Mouse (Mus musculus) forebrain, embryonic 10.5 days (tissue): ENCODE measurements around the gene Olfr1043. TPM values are rescaled to one million over a fixed set of nuclear protein-coding genes. Genes with fewer than 3 reads are reported as not detected.
"Not testable (repeated sequence)": the region's sequence is repeated elsewhere in the genome, so short reads cannot be mapped to it uniquely, and the experiment has no call there.

Source experiments
- DNase-seq: peaks from one replicate; pipeline ENCODE4 v3.0.0-alpha.2; 2017; ENCODE audit warnings: low spot score; ENCODE audit errors: extremely low spot score
- H3K27ac ChIP-seq: fragments of 300-500 bp; sonication (generic); 2 replicates; pipeline ENCODE4 v1.5.1; 2016; ENCODE audit warnings: mild to moderate bottlenecking
- H3K27me3 ChIP-seq: fragments of 300-500 bp; sonication (generic); 2 replicates; pipeline ENCODE4 v1.6.1; 2016; ENCODE audit warnings: mild to moderate bottlenecking; ENCODE audit not compliant: poor library complexity, severe bottlenecking
- H3K36me3 ChIP-seq: fragments of 300-500 bp; sonication (generic); replicated peaks from 2 replicates; pipeline ENCODE4 v1.6.1; 2016; ENCODE audit warnings: mild to moderate bottlenecking, moderate library complexity
- H3K4me1 ChIP-seq: fragments of 300-500 bp; sonication (generic); 2 replicates; pipeline ENCODE4 v1.6.1; 2016
- H3K4me3 ChIP-seq: fragments of 300-500 bp; sonication (generic); 2 replicates; pipeline ENCODE4 v1.5.1; 2016; ENCODE audit warnings: mild to moderate bottlenecking, moderate library complexity
- H3K9me3 ChIP-seq: fragments of 300-500 bp; sonication (generic); 2 replicates; pipeline ENCODE4 v1.6.1; 2016; ENCODE audit warnings: mild to moderate bottlenecking, moderate library complexity
- WGBS: fragments of 180-500 bp; shearing (Covaris S2); methylation state at CpG from one replicate; pipeline ENCODE4 v1.1.7; 2016; 5-methylcytosine and 5-hydroxymethylcytosine counted together
- polyA plus RNA-seq: library from polyadenylated mRNA; unstranded; fragments of >200 nt; fragmentation: Nextera tagmentation; extraction: Ambion mirVana; gene quantifications from 2 replicates; pipeline ENCODE4 v1.2.1, GENCODE M21; 2016

The Olfr1043 gene
- polyA plus RNA-seq: not detected in 2 replicates

DNA sequence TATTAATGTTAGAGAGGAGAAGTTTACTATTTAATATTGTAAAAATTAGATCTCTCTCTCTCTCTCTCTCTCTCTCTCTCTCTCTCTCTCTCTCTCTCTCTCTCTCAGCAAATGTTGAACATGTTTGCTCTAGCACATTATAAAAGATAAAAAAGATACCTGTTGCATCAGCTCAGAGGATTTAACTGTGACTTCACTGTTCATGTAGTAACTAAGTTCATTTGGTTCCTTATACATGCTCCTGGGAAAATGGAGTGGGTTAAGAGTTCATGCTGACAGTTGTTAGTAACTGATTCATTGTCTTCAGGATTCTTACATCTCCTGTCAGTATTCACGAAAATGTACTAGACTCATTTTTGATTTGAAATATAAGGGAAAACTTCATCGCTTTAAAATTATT, at the start of gene Olfr1043:
Olfr1043 (minus strand) TSS at position 101 of the 400 bp plus-strand sequence.
- H3K9me3 ChIP-seq: no peaks in the 10 kb centered on the region
- no peaks in the 10 kb centered on the region for H3K27me3 ChIP-seq
- no peak within 1 kb of the TSS for H3K27ac ChIP-seq
- no peak within 1 kb of the TSS for H3K4me3 ChIP-seq
- no peaks in the 10 kb centered on the region for H3K4me1 ChIP-seq
- no peak for DNase-seq
- no peaks in the 10 kb centered on the region for H3K36me3 ChIP-seq
- 88% methylated on average over 2 of the region's 2 CpGs for WGBS

DNA sequence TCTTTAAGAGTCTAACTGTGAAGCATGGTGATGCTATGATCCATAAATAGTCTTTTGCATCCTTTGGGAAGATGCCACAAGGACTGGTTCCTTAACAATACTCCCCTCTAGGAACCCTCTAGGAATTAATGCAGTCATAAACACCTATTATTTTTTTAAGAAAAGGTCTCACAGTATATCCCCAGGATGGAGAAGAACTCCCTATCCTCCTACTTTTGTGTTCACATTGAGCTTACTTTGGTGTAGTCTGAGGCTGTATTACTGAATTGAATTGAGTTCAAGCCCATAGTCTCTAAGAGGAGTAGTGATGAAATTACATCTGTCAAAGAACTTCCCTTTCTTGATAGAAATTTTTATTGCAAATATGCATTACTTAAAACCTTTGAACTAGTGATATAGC, 35.6 kb upstream of the Olfr1043 start, which contains the start of gene Olfr1045:
Olfr1045 (minus strand) TSS at position 101 of the 400 bp plus-strand sequence.
- no peaks in the 10 kb centered on the region for H3K36me3 ChIP-seq
- no peaks in the 10 kb centered on the region for H3K9me3 ChIP-seq
- H3K27me3 ChIP-seq: no peaks in the 10 kb centered on the region
- H3K27ac ChIP-seq: no peak within 1 kb of the TSS
- no peak within 1 kb of the TSS for H3K4me3 ChIP-seq
- DNase-seq: no peak
- no peaks in the 10 kb centered on the region for H3K4me1 ChIP-seq

DNA sequence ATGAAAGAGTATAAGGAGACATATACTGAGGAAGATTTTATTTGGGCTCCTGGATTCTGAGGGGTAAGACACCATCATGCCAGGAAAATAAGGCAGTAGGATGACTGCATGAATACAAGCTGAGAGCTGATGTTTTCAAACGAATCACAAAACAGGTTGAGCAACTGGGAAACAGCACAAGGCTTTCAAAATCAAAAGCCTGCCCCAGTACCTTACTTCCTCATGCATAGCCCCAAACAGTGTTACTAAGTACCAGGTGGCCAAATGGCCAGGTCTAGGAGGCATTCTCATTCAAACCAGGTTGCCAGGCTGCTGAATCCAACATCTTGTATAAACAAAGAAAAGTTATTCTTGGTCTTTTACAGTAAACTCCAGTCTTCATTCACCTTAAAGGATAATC, 28.5 kb upstream of the Olfr1043 start:
- H3K9me3 ChIP-seq: no peaks in the 10 kb centered on the region
- WGBS: 68% methylated on average over 1 of the region's 1 CpGs
- H3K4me3 ChIP-seq: no peak overlapping the region
- no peaks in the 10 kb centered on the region for H3K27me3 ChIP-seq
- no peak for DNase-seq
- H3K4me1 ChIP-seq: no peaks in the 10 kb centered on the region
- no peak overlapping the region for H3K27ac ChIP-seq
- H3K36me3 ChIP-seq: no peaks in the 10 kb centered on the region

DNA sequence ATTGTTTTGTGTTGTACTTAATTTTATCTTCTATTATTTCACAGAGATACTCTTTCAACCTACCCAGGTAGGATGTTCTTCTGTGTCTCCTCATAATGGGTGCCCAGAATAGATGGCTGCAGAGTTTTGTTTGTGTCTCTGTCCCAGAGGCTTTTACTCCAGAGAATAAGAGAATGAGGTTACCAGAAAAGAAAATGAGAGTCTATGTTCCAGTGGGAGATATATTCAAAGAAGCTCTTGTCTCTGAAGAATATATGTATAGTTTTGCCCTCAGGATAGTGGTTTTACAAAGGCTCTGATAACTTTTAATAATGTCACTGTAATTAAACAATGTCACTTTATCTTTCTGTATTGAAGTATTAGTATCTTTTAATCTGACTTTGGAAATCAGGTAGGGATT, 18.3 kb upstream of the Olfr1043 start, which contains the start of gene Olfr52:
Olfr52 (minus strand) TSS at position 101 of the 400 bp plus-strand sequence.
- H3K4me3 ChIP-seq: no peak within 1 kb of the TSS
- no peaks in the 10 kb centered on the region for H3K27me3 ChIP-seq
- H3K36me3 ChIP-seq: no peaks in the 10 kb centered on the region
- no peak for DNase-seq
- no peaks in the 10 kb centered on the region for H3K9me3 ChIP-seq
- no peaks in the 10 kb centered on the region for H3K4me1 ChIP-seq
- H3K27ac ChIP-seq: no peak within 1 kb of the TSS

DNA sequence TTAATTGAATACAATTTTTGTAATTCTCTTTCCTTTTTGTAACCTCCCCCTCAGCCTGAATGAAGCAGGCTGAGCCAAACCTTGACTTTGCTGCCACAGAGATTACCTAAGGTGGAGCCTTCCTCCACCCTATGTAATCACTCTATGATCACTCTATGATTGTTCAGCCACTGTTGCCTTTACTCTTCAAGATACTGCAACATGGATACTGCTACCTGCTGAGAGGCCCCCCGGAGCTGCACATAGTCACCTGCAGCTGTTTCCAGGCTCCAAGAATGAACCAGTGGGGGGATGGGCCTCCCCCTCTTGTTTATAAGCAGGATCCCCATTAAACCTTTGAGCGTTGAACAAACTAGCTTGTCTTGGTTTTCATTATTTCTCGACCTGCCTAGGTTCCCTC, 12.6 kb upstream of the Olfr1043 start:
- H3K4me3 ChIP-seq: no peak overlapping the region
- no peaks in the 10 kb centered on the region for H3K36me3 ChIP-seq
- no peaks in the 10 kb centered on the region for H3K27me3 ChIP-seq
- WGBS: 84% methylated on average over 3 of the region's 3 CpGs
- no peak overlapping the region for H3K27ac ChIP-seq
- H3K9me3 ChIP-seq: no peaks in the 10 kb centered on the region
- no peaks in the 10 kb centered on the region for H3K4me1 ChIP-seq
- DNase-seq: no peak

DNA sequence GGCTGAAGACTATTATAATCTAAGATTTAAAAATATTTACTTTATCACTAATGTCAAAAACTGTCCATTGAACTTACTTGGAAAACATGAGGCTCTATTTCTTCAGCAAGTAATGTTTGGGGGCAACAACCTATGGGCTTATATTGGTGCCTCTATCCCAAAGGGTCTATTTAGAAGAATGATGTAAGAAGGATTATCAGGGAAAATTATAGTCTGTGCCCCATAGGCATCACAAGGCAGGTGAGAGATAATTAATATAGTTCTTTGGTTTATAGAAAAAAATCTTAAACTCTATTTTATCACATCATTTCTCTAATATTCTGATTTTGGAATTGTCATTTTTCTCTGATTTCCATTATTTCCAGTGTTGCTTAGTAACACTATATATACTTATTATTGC, 10.4 kb upstream of the Olfr1043 start, which contains the start of gene Olfr1044:
Olfr1044 (minus strand) TSS at position 101 of the 400 bp plus-strand sequence.
- Histone ChIP-seq H3K27ac (no peak within 1 kb of the TSS), H3K36me3 (no peaks in the 10 kb centered on the region), H3K4me3 (no peak within 1 kb of the TSS), H3K9me3 (no peaks in the 10 kb centered on the region), H3K4me1 (no peaks in the 10 kb centered on the region), H3K27me3 (no peaks in the 10 kb centered on the region)
- DNase-seq: no peak

DNA sequence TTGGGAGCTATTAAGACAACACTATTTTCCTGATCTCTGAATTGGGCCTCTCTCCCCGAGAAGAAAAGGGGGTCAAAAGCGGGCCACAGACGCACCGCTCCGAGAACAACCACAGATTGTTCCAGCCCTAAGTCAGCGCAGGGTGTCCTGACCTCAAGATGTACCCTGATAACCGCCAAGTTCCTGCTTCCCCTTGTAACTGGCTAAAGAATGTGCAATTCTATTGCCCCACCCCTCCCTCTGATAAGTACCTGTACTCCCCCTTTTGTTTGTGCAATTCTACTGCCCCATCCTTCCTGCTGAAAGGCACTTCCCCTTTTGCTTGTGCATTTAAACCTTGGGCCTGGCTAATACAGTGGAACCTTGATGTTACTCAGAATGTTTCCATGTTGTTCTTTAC, 8.1 kb upstream of the Olfr1043 start:
- H3K9me3 ChIP-seq, H3K27me3 ChIP-seq, H3K27ac ChIP-seq, H3K4me1 ChIP-seq, DNase-seq, H3K36me3 ChIP-seq, H3K4me3 ChIP-seq: not testable (repeated sequence)
- 78% methylated on average over 7 of the region's 7 CpGs for WGBS

DNA sequence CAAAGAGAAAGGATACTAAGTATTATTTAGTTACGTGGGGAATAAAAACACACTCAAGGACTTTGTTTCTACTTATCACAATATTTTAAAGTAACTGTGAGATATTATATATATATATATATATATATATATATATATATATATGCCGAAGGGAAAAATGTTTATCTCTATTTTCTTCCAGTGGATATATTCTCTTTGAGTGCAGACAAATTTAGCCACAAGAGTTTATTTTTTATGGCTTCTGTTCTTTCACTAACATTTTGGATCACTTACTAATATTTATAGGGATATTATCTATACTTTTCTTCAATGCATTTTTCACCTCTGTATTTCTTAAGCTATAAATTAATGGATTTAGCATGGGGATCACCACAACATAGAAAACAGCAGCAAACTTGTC, 5.6 kb downstream of the Olfr1043 start, which contains the start of gene Olfr1042:
Olfr1042 (minus strand) TSS at position 101 of the 400 bp plus-strand sequence.
- Histone ChIP-seq H3K36me3 (no peaks in the 10 kb centered on the region), H3K4me1 (no peaks in the 10 kb centered on the region), H3K27ac (no peak within 1 kb of the TSS), H3K27me3 (no peaks in the 10 kb centered on the region), H3K9me3 (no peaks in the 10 kb centered on the region), H3K4me3 (no peak within 1 kb of the TSS)
- WGBS: 86% methylated on average over 2 of the region's 2 CpGs
- DNase-seq: no peak

DNA sequence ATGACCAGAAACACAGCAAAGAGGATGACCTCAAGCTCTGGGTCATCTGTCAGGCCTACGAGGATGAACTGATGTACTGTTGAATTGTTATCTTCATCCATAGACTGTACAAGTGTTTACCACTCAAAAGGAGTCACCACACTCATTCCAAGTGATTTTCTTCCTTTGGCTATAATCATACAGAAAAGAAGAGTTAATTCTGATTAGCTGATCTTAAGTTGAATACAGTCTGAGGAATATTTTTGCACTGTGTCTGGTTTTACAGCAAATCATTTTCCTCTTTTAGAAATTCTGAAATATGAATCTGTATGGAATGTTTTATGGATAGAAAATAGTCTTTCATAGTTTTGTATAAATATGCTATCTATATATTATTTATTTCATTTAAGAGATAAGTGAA, 20.7 kb downstream of the Olfr1043 start, which contains the start of gene Olfr1040:
Olfr1040 (minus strand) TSS at position 101 of the 400 bp plus-strand sequence.
- no peak for DNase-seq
- WGBS: 88% methylated on average over 1 of the region's 1 CpGs
- Histone ChIP-seq H3K27me3 (no peaks in the 10 kb centered on the region), H3K27ac (no peak within 1 kb of the TSS), H3K4me3 (no peak within 1 kb of the TSS), H3K9me3 (no peaks in the 10 kb centered on the region), H3K36me3 (no peaks in the 10 kb centered on the region), H3K4me1 (no peaks in the 10 kb centered on the region)

DNA sequence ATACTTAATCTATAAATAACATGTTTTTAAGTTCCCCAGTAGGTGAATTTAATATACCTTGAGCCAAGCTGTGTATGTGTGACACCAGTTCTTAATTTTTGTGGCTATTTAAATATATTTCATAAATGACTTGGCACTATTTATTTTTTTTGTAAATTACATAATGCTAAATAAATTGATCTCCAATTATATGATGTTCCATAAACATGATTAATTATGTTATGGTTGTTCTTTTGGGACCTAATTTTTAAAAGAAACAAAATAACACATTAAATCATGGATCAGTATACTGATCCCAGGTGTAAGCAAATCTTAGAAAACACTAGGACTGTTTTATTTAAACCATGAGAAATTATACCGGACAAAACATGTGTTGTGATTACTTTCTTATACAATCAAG, 31.5 kb downstream of the Olfr1043 start, which contains the start of gene Olfr1039:
Olfr1039 (minus strand) TSS at position 101 of the 400 bp plus-strand sequence.
- WGBS: 94% methylated on average over 1 of the region's 1 CpGs
- DNase-seq: no peak
- Histone ChIP-seq H3K9me3 (no peaks in the 10 kb centered on the region), H3K4me1 (no peaks in the 10 kb centered on the region), H3K27ac (no peak within 1 kb of the TSS), H3K36me3 (no peaks in the 10 kb centered on the region), H3K27me3 (no peaks in the 10 kb centered on the region), H3K4me3 (no peak within 1 kb of the TSS)

Other genes starting within 250 kb of the Olfr1043 start
- not detected in 2 replicates for gene Olfr1026, start 246.0 kb downstream of the Olfr1043 start, polyA plus RNA-seq
- not detected in 2 replicates for gene Olfr1028, start 217.1 kb downstream of the Olfr1043 start, polyA plus RNA-seq
- not detected in 2 replicates for gene Olfr1029, start 193.6 kb downstream of the Olfr1043 start, polyA plus RNA-seq
- not detected in 2 replicates for gene Olfr1030, start 188.2 kb downstream of the Olfr1043 start, polyA plus RNA-seq
- gene Olfr1031, start 177.2 kb downstream of the Olfr1043 start, polyA plus RNA-seq: not detected in 2 replicates
- gene Olfr1032, start 162.0 kb downstream of the Olfr1043 start, polyA plus RNA-seq: not detected in 2 replicates
- gene Olfr1033, start 146.9 kb downstream of the Olfr1043 start, polyA plus RNA-seq: not detected in 2 replicates
- gene Olfr1034, start 121.7 kb downstream of the Olfr1043 start, polyA plus RNA-seq: not detected in 2 replicates
- gene Olfr1036, start 93.5 kb downstream of the Olfr1043 start, polyA plus RNA-seq: not detected in 2 replicates
- gene Olfr1037, start 80.1 kb downstream of the Olfr1043 start, polyA plus RNA-seq: not detected in 2 replicates
- not detected in 2 replicates for gene Olfr1039, start 31.6 kb downstream of the Olfr1043 start, polyA plus RNA-seq
- not detected in 2 replicates for gene Olfr1040, start 20.8 kb downstream of the Olfr1043 start, polyA plus RNA-seq
- not detected in 2 replicates for gene Olfr1042, start 5.7 kb downstream of the Olfr1043 start, polyA plus RNA-seq
- not detected in 2 replicates for gene Olfr1044, start 10.3 kb upstream of the Olfr1043 start, polyA plus RNA-seq
- gene Olfr52, start 18.2 kb upstream of the Olfr1043 start, polyA plus RNA-seq: not detected in 2 replicates
- gene Olfr1045, start 35.5 kb upstream of the Olfr1043 start, polyA plus RNA-seq: not detected in 2 replicates
- not detected in 2 replicates for gene Olfr1046, start 51.8 kb upstream of the Olfr1043 start, polyA plus RNA-seq
- gene Olfr1047, start 63.9 kb upstream of the Olfr1043 start, polyA plus RNA-seq: not detected in 2 replicates
- gene Olfr1048, start 72.8 kb upstream of the Olfr1043 start, polyA plus RNA-seq: not detected in 2 replicates
- gene Olfr1049, start 90.8 kb upstream of the Olfr1043 start, polyA plus RNA-seq: not detected in 2 replicates
- not detected in 2 replicates for gene Olfr1051, start 111.6 kb upstream of the Olfr1043 start, polyA plus RNA-seq
- gene Olfr1052, start 124.9 kb upstream of the Olfr1043 start, polyA plus RNA-seq: not detected in 2 replicates
- not detected in 2 replicates for gene Olfr1053, start 147.8 kb upstream of the Olfr1043 start, polyA plus RNA-seq
- not detected in 2 replicates for gene Olfr1054, start 167.9 kb upstream of the Olfr1043 start, polyA plus RNA-seq
- gene Olfr1055, start 182.8 kb upstream of the Olfr1043 start, polyA plus RNA-seq: not detected in 2 replicates
- gene Olfr1056, start 194.9 kb upstream of the Olfr1043 start, polyA plus RNA-seq: not detected in 2 replicates
- gene Olfr1057, start 210.9 kb upstream of the Olfr1043 start, polyA plus RNA-seq: not detected in 2 replicates
- not detected in 2 replicates for gene Olfr1058, start 221.0 kb upstream of the Olfr1043 start, polyA plus RNA-seq
- gene Olfr1061, start 246.5 kb upstream of the Olfr1043 start, polyA plus RNA-seq: not detected in 2 replicates